Mouse (Mus musculus): ENCODE measurements at regions not wholly inside any gene's neighbourhood (a gene's known extent, or its start where the extent isn't known, plus 50 kb on each side); places are given as distances from the start of the nearest gene placed in this dataset.

DNA sequence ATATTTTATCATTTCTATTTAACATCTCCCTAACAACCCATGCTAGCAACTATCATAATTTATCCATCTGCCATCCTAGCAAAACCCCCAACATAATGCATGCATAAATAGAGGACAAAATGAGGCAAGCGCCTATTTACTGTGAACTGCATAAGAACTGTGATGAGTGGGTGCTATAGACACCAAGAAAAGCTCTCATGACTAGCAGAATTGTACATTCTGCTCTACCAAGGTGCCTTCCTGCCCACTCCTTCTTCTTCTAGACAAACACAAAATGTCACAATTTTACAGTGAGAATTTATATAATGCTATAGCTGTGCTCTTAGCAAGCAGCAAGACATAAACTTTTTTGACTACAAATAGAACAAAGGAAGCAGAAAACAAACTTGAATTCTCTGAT is 305.9 kb downstream of the Brinp1 start:
- no peak for DNase-seq (ENCODE audit: low spot score)
- no peaks in the 10 kb centered on the region for H3K27me3 ChIP-seq (replicated peaks; ENCODE audit: insufficient read depth, low read length)
- no peaks in the 10 kb centered on the region for H3K36me3 ChIP-seq (ENCODE audit: insufficient read depth, low read length)
- WGBS = 90% methylated on average over 1 of the region's 1 CpGs
- H3K9me3 ChIP-seq (ENCODE audit: low read length) = no peaks in the 10 kb centered on the region
- H3K4me3 ChIP-seq (ENCODE audit: low read depth, low read length) = no peak overlapping the region
- H3K4me1 ChIP-seq (ENCODE audit: insufficient read depth, low read depth, low read length) = no peaks in the 10 kb centered on the region
- H3K27ac ChIP-seq (ENCODE audit: low read length) = no peak overlapping the region
- ATAC-seq = no peak
- H3K4me2 ChIP-seq (replicated peaks; ENCODE audit: low read depth, low read length) = no peak overlapping the region
- no peak overlapping the region for H3K9ac ChIP-seq (replicated peaks; ENCODE audit: low read depth)
- TF ChIP-seq CTCF (IDR thresholded peaks at IDR 0.05) (no peak), EP300 (IDR thresholded peaks at IDR 0.05) (no peak)

DNA sequence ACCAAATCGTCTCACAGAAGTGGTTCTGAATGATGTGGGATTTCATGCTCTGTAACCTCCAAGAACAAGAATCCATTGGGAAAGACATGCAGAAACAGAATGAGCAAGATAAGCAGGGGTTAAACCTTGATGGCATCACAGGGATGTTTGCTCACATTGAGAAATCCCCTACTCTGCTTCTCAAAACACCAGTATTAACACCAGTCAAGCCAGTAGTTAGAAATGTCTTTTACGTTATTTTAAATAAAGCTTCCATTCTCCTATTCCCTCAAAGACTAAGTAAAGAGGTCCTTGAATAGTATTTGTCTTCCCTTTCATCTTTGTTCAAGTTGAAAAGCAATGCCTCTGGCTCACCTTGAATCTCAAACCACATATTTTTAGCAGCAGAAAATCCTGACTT is 320.9 kb downstream of the Brinp1 start:
- TF ChIP-seq EP300 (IDR thresholded peaks at IDR 0.05) (no peak), CTCF (IDR thresholded peaks at IDR 0.05) (no peak)
- Histone ChIP-seq H3K9ac (replicated peaks; ENCODE audit: low read depth) (no peak overlapping the region), H3K4me1 (ENCODE audit: insufficient read depth, low read depth, low read length) (no peaks in the 10 kb centered on the region), H3K4me2 (replicated peaks; ENCODE audit: low read depth, low read length) (no peak overlapping the region), H3K4me3 (ENCODE audit: low read depth, low read length) (no peak overlapping the region), H3K9me3 (ENCODE audit: low read length) (no peaks in the 10 kb centered on the region), H3K36me3 (ENCODE audit: insufficient read depth, low read length) (no peaks in the 10 kb centered on the region), H3K27me3 (replicated peaks; ENCODE audit: insufficient read depth, low read length) (no peaks in the 10 kb centered on the region), H3K27ac (ENCODE audit: low read length) (no peak overlapping the region)
- DNase-seq (ENCODE audit: low spot score) = peak; percentile 34
- ATAC-seq = peak; percentile 38
- 49% methylated on average over 2 of the region's 2 CpGs for WGBS

DNA sequence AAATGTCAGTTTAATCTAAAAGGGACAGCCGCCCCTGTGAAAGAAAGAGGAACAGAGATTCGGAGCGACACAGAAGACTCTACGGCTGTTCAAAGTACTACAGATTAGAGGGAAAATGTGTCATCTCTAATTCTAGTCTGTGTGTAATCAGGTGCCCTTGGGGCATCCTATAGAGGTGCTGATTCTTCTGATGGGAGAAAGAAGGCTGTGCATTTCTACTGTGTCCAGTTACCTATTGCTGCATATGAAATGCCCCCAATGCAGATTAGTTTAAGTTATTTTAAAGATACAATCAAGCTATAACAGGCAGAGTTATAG is 330.2 kb downstream of the Brinp1 start:
- ATAC-seq = no peak
- H3K4me2 ChIP-seq (replicated peaks; ENCODE audit: low read depth, low read length) = no peak overlapping the region
- no peak for DNase-seq (ENCODE audit: low spot score)
- H3K27me3 ChIP-seq (replicated peaks; ENCODE audit: insufficient read depth, low read length) = no peaks in the 10 kb centered on the region
- WGBS = 53% methylated on average over 4 of the region's 4 CpGs
- no peaks in the 10 kb centered on the region for H3K4me1 ChIP-seq (ENCODE audit: insufficient read depth, low read depth, low read length)
- TF ChIP-seq EP300 (IDR thresholded peaks at IDR 0.05) = no peak
- no peak for TF ChIP-seq CTCF (IDR thresholded peaks at IDR 0.05)
- H3K9ac ChIP-seq (replicated peaks; ENCODE audit: low read depth) = no peak overlapping the region
- H3K4me3 ChIP-seq (ENCODE audit: low read depth, low read length) = no peak overlapping the region
- no peaks in the 10 kb centered on the region for H3K9me3 ChIP-seq (ENCODE audit: low read length)
- no peaks in the 10 kb centered on the region for H3K36me3 ChIP-seq (ENCODE audit: insufficient read depth, low read length)
- no peak overlapping the region for H3K27ac ChIP-seq (ENCODE audit: low read length)

DNA sequence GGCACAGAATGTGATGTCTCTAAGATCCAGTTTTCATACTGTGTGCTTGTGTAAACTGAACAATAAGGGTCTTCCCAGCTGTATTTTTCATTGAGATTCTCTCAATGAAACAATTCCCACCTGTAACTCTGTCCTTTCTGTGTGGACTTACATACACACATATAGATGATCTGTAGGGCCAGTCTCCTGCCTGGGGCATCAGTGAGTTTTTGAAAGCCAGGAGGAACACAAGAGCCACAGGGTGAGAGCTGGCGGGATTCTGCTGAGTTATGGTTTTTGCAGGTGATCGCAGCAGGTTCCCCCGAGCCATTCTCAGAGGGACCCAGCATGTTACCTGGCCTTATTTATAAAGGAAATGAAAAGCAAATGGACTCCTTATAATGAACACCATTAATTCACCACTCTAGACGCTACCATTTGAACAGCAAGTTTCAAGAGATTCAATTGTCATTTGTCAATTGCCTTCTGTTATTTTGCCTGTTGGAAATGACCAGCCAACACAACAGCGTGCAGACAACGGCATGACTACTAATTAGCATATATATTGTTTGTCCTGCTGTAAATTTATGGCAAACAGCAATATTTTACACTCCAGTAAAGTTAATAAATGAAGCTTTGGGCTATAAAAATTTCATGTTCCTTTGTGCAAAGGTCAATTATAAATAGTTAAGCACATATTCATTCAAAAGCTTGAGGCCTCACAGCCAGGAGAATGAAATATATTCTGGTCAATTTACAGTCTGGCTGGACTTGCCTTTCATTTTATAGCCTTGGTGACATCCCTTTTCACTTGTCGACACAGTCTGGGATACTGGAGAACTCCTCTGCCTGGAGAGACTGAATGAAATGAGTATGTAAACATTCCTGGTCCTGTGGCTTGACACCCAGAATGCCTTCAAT is 330.8 kb downstream of the Brinp1 start:
- no peak overlapping the region for H3K9ac ChIP-seq (replicated peaks; ENCODE audit: low read depth)
- no peak overlapping the region for H3K4me3 ChIP-seq (ENCODE audit: low read depth, low read length)
- no peak overlapping the region for H3K27ac ChIP-seq (ENCODE audit: low read length)
- 79% methylated on average over 7 of the region's 7 CpGs for whole genome bisulfite sequencing
- TF ChIP-seq CTCF (IDR thresholded peaks at IDR 0.05) = no peak
- TF ChIP-seq EP300 (IDR thresholded peaks at IDR 0.05) = no peak
- DNase-seq (ENCODE audit: low spot score) (no peak), ATAC-seq (no peak)
- H3K4me2 ChIP-seq (replicated peaks; ENCODE audit: low read depth, low read length) = no peak overlapping the region
- H3K4me1 ChIP-seq (ENCODE audit: insufficient read depth, low read depth, low read length) = no peaks in the 10 kb centered on the region
- no peaks in the 10 kb centered on the region for H3K36me3 ChIP-seq (ENCODE audit: insufficient read depth, low read length)
- no peaks in the 10 kb centered on the region for H3K9me3 ChIP-seq (ENCODE audit: low read length)
- H3K27me3 ChIP-seq (replicated peaks; ENCODE audit: insufficient read depth, low read length) = no peaks in the 10 kb centered on the region

DNA sequence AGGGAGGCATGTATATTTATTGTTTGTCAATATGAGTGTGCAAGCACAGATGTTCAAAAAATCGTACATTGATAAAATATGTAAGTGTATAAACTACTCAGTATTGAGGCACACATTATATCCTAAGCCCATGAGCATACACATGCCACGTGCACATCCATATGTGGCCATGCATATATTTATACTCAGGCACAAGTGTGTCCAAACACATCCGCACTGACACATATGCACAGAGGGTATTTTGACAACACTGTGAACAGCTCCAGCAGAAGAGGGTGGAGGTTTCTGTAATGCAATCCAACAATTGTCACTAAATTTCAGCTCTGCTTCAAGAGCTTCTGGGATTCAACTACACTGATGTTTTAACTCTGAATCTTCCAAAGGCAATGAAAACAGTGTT is 333.6 kb downstream of the Brinp1 start:
- WGBS = 84% methylated on average over 3 of the region's 3 CpGs
- Histone ChIP-seq H3K36me3 (ENCODE audit: insufficient read depth, low read length) (no peaks in the 10 kb centered on the region), H3K4me1 (ENCODE audit: insufficient read depth, low read depth, low read length) (no peaks in the 10 kb centered on the region), H3K4me3 (ENCODE audit: low read depth, low read length) (no peak overlapping the region), H3K9ac (replicated peaks; ENCODE audit: low read depth) (no peak overlapping the region), H3K27me3 (replicated peaks; ENCODE audit: insufficient read depth, low read length) (no peaks in the 10 kb centered on the region), H3K9me3 (ENCODE audit: low read length) (no peaks in the 10 kb centered on the region), H3K4me2 (replicated peaks; ENCODE audit: low read depth, low read length) (no peak overlapping the region), H3K27ac (ENCODE audit: low read length) (no peak overlapping the region)
- ATAC-seq (no peak), DNase-seq (ENCODE audit: low spot score) (no peak)
- TF ChIP-seq CTCF (IDR thresholded peaks at IDR 0.05) (no peak), EP300 (IDR thresholded peaks at IDR 0.05) (no peak)

DNA sequence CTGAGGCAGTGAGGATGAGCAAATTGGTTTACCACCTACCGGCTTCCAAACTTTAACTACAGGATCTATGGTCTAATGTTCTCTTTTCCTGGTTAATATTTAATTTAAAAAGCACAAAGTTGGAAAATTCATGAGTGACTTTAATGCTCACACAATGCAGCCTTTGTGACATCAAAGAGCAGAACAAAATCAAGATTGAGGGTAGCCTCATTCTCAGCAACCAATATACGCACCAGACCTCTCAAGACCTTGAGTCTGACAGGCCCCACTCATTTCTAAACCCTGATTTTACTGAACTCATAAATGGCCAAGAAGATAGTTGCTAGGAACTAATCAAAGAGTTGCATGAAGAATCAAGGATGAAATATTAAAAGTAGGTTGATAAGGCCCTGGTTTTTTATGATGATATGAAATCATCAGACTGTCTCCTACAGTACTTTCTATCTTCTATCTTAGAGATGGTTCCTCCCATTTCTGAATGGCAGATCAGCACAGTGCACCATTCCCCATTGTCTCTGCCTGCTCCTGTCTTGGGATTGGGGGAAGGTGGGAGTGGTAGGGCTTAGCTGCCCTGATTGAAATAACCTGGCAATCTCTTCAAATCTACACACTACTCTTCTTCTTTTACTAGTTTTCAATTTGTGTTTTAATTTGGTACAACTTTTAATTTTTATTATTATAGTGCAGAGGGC is 338.3 kb downstream of the Brinp1 start:
- no peak overlapping the region for H3K27ac ChIP-seq (ENCODE audit: low read length)
- DNase-seq (ENCODE audit: low spot score) (no peak), ATAC-seq (no peak)
- TF ChIP-seq CTCF (IDR thresholded peaks at IDR 0.05) (no peak), EP300 (IDR thresholded peaks at IDR 0.05) (no peak)
- no peaks in the 10 kb centered on the region for H3K4me1 ChIP-seq (ENCODE audit: insufficient read depth, low read depth, low read length)
- no peaks in the 10 kb centered on the region for H3K9me3 ChIP-seq (ENCODE audit: low read length)
- no peak overlapping the region for H3K4me3 ChIP-seq (ENCODE audit: low read depth, low read length)
- no peaks in the 10 kb centered on the region for H3K27me3 ChIP-seq (replicated peaks; ENCODE audit: insufficient read depth, low read length)
- no peaks in the 10 kb centered on the region for H3K36me3 ChIP-seq (ENCODE audit: insufficient read depth, low read length)
- H3K4me2 ChIP-seq (replicated peaks; ENCODE audit: low read depth, low read length) = no peak overlapping the region
- WGBS = 75% methylated on average over 2 of the region's 2 CpGs
- no peak overlapping the region for H3K9ac ChIP-seq (replicated peaks; ENCODE audit: low read depth)

Measured in lung, postnatal 0 days (tissue).